Mouse (Mus musculus) adrenal gland, adult 18-20 months (tissue): Measurements from ENCODE around the gene Rab26. TPM values are rescaled to one million over a fixed set of nuclear protein-coding genes. Genes with fewer than 3 reads are reported as not detected.

ENCODE experiments used
- DNase-seq, 2 experiments: peaks; one replicate each; pipeline ENCODE4 v3.0.0; 2021 to 2022; ENCODE audit warnings: low spot score in 2 of 2
- total RNA-seq, 2 experiments: library from RNA; stranded (reverse); gene quantifications; 1 replicate in 1 of 2; 2 replicates in 1 of 2; pipeline ENCODE4 v1.2.3; 2021

The Rab26 gene
- total RNA-seq, 2 experiments from 2014 or later = 1.5 to 2.0 TPM

DNA sequence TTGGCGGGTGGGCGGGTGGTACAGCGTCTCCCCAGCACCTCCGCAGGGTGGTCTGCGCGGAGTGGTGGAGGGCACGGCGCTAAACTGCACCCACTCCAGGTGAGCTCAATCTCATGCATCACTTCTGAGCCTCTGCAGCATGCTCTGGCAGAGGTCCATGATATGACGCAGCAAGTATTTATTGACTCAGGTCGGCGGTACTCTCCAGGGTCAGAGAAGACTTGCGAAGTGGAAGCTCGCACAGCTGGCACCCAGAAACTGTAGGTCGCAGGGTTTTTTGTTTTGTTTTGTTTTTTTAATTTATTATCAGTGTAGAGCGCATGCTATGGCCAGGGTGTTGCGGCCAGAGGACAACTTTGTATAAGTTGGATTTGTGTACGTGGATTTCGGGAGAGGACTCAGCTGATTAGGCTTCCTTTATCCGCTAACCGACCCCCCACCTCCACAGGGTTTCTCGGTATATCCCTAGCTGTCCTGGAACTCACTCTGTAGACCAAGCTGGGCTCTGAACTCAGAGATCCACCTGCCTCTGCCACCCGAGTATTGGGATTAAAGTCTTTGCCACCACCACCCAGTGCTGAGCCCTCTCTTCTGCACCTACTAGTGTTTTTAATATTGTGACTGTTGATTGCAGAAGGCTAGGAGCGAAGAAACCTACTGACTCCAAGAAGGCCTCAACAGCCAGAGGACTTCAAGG is 15.1 kb upstream of the Rab26 start:
- DNase-seq = peak; percentile 62

DNA sequence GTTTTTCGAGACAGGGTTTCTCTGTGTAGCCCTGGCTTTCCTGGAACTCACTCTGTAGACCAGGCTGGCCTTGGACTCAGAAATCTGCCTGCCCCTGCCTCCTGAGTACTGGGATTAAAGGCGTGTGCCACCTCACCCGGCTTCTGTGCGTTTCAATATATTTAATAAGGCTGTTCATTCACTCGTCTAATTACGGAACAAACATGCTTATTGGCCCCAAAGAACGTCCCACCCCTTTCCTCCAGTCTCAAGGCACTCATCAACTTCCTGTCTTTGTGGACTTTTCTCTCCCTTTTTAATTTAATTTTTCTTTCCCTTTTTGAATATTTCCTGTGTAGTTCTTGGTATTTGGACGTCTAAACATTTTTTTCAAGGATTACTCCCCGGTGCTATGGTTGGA is 14.4 kb upstream of the Rab26 start:
- DNase-seq = no peak

DNA sequence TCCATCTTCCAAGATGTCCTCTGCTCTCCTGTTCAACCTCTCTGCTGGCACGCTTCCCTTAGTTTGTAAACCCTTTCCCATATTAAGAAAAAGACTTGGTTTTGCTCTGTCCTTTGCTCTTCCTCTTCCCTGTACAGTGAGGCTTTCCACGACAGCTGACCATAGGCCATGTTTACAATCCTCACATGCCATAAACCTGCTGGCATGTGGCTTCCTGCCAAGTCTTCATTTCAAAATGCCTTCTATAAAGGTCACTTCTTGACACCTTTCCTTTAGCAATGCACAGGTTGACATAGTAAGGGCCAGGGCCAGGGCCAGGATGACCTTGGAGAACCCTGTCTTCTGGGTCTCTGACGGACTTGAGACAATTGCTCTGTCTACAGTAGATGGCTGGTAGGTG is 12.2 kb upstream of the Rab26 start:
- DNase-seq = no peak

DNA sequence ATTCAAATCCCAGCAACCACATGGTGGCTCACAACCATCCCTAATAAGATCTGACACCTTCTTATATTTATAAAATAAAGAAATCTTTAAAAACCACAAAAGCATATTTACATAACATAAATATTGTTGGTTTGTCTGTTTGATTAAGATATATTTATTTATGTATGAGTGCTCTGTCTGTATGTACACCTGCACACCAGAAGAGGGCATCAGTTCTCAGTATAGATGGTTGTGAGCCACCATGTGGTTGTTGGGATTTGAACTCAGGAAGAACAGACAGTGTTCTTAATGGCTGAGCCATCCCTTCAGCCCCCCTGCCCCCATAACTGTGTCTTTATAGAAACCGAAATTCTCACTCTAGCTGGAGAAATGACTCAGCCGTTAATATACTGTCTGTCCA is 11.2 kb upstream of the Rab26 start:
- no peak for DNase-seq

DNA sequence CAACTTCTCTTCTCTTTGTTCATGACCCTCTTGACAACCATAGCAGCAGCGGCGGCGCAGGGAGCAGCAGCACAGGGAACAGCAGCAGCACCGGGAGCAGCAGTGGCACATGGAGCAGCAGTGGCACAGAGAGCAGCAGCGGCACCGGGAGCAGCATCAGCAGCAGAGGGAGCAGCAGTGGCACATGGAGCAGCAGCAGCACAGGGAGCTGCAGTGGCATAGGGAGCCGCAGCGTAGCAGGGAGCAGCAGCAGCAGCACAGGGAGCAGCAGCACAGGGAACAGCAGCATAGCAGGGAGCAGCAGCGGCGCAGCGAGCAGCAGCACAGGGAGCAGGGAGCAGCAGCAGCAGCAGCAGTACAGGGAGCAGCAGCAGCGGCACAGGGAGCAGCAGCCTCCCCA is 10.6 kb upstream of the Rab26 start:
- no peak for DNase-seq

DNA sequence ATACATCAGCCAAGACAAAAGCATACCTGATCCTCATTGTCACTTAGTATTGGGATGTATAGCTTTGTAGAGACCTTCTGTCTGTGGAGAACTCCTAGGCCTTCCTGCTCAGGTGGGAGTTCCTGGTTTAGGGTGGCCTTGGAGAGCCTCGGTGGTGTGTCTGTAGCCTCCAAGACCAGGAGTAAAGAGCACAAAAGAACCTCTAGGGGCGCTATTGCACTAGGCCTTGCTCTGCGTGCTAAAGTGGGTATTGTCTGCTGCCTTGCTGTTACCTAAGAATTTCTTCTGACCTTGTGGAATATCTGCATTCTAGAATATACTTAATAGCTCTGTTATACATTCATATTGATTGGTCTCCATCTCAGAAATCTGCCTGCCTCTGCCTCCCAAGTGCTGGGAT is 6.4 kb upstream of the Rab26 start:
- DNase-seq = peak in 1 of 2 experiments; percentile 29

DNA sequence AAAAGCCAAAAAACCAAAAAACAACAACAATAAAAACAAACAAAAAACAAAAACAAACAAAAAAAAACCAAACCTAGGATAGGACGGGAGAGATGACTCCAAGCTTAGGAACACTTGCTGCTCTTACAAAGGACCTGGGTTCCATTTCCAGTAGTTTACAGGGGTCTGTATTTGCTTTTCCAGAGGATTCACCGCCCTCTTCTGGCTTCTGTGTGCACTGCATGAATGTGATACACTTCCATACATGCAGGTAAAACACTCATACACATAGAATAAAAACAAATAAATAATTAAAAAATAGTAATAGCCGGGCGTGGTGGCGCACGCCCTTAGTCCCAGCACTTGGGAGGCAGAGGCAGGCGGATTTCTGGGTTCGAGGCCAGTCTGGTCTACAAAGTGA is 4.9 kb upstream of the Rab26 start:
- DNase-seq = peak; percentile 36 to 64

DNA sequence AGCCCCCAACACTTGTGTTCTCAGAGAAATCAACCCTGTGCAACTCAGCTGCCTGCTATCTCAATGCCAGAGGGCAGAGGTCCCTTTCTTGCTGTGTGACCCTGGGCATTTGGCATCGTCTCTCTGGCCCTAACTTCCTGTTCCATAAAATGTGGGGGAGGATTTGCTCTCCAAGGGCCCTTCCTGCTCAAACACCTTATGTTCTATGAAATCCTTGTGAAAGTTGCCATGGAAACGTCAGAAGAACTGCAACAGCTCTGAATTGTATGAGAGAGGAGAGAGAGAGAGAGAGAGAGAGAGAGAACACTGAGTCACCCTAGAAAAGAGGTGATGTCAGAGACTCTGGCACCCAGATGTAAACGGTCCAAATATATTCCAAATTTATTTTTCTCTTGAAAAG is 3.5 kb upstream of the Rab26 start:
- no peak for DNase-seq

DNA sequence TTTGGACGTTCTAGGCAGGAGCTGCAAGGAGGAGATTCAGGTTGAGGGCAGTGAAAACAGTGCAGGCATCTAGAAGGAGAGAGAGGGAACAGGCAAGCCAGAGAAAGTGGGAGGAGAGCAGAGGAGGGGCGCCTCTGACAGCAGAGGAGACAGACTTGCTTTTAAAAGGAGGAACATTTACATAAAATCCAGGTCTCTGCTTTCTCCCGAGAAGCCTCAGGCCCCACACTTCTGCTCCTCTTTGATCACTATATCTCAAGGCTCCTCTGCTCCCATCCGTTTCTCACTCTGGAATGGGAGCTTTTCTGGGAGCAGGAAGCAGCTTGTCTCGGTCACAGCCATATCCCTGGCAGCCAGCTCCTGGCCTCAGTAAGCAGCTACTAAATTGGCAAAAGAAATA is 1.3 kb upstream of the Rab26 start:
- no peak for DNase-seq

DNA sequence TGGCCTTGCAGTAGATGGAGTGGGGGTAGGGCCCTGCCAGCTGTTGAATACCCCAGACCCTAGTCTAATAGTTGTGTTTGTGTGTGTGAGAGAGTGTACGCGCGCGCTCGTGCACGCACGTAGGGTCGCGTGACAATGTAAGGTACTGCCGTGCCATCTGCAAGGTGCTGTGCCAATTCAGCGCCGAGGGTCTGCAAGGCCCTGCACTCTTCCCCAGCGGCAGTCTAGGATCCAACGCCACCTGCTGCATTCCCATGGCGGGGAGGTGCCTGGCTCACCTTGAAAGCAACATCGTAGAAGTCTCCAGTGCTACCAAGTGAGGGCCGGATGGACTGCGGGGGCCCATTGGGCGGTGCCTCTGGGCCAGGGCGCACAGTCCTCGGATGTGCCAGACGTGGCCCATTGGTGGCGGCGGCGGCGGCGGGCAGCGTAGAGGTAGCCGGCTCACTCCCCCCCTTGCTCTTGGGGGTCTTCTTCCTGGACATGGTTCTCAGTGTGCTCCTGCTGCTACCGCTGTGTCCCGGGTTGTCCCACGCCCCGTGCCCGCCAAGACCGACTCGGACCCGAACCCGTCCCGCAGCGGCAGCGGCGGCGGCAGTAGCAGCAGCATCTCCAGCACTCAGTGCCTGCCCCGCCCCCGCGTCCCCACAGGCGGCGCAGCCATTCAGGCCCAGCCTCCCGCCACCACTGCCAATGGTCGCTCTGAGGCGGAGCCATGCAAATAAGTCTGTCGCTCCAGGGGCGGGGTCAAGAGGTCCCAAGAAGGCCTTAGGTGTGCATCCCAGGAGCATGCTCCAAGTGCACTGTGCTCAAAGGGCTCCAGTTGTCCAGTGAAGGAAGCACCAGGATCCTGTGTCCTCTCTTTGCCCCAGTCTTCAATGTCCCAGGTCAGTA is 664 bp downstream of the Rab26 start:
- peak; percentile 83 to 84 for DNase-seq

DNA sequence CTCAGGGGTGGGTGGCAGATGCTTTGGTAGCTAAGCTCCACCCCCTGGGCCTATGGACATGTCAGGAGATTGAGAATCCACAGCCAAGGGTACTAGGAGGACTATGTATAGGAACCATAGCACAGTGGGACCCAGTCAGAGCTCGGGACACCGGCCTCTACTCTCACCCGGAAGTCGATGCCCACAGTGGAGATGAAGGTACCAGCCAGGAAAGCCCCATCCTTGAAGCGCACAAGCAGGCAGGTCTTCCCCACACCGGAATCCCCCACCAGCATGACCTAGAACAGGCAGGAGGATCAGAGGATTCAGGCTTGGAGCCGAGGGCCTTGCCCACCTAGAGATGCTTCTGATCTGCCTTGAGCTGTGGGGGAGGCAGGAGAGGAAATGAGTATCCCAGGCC is 2.0 kb downstream of the Rab26 start:
- no peak for DNase-seq

DNA sequence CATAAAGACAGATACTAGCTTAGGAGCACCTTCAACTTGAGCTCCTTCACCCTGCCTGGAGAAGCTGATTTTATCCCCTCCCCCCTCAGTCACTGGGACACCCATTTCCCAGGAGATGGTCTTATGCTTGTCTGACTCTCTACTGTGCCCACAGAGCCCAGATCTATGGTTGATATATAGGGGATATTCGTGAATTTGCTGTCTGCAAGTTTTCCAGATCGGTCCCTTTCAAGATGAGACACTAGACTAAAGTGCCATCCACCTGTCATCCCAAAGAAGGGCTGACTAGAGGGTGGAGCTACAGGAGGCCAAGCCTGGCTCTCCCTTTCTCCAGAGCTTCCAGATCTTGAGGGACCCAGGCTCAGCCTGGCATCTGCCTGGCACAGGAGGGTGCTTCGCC is 2.9 kb downstream of the Rab26 start:
- DNase-seq = no peak

DNA sequence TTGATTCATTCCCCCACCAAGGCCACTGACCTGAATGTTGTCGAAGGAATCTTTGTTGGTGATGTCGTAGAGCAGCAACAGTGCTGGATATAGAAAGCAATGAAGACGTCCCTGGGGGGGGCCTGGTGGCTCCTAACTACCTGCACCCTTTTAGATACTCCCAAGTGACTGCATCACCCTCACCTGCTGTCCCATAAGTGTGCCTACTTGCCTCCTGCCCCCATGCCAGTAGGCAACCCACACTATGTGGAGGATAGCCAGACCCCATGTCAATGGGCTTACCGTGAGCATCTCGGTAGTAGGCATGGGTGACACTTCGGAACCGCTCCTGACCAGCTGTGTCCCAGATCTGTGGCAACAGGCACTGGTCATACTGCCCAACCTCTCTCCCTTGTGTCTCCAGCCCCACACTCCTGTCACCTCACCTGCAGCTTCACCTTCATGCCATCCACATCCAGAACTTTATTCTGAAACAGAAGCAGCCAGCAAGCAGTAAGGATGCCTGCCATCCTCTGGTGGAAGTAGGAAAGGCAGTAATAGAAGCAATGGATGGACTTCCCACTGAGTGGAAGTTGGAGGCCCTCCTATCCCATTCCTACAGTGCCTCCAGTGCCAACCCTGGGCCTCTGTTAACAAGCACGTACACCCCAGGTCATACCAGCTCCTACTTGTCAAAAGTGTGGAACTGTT is 3.5 kb downstream of the Rab26 start:
- no peak for DNase-seq

DNA sequence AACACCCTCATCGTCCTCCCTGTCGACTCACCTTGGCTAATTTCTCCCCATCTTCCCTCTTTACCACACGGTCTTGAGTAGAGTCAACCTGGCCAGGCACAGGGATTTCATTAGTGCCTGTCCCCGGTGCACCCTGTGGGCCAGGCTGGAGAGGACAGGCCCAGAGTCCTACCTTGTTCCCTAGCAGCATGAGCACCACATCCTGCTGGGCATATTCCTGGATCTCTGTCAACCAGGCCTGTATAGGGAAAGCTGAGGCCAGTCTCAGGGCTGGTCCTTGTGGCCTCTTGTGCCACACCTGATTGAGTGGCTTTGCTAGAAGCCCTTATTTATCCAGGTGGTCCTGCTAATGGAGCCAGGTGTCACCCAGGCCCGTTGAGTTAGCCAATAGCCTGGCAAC is 4.1 kb downstream of the Rab26 start:
- no peak for DNase-seq

DNA sequence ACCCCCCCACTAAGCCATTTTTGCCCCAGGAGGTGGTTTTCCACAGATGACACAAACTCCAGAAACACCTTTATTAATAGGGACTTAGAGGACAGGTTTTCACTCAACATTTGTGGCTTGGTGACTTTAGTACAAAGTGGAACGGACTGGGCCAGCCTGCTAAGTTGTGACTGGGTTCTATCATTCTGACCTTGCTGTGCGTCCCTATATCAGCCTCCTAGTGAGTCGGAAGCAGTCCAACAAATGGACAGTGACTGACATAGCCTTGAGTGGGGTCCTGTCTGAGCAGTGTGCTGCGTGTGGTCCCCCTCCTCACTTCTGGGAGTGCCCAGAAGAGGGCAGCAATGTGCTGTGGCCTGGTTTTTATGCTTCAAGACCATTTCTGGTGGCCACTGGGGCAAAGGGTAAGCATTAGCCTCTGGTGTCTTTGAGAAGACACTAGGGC is 5.0 kb downstream of the Rab26 start:
- peak; percentile 42 to 59 for DNase-seq

DNA sequence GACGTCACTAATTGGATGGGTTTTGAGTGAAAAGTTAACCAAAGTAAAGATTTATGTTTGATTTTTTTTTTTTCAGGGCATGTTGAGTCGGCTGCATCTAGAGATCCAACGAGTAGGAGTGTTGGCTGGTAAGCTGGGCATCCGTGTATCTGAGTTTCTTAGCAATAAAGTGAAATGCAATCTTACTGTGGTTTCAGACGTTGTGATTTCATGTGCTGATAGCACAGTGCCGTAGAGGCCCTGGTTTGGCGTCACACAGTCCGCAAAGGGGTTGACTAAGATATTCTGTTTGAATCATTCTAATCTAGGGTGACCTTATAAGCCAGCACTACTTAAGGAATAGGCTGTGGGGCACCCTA is 5.5 kb downstream of the Rab26 start:
- DNase-seq = no peak

DNA sequence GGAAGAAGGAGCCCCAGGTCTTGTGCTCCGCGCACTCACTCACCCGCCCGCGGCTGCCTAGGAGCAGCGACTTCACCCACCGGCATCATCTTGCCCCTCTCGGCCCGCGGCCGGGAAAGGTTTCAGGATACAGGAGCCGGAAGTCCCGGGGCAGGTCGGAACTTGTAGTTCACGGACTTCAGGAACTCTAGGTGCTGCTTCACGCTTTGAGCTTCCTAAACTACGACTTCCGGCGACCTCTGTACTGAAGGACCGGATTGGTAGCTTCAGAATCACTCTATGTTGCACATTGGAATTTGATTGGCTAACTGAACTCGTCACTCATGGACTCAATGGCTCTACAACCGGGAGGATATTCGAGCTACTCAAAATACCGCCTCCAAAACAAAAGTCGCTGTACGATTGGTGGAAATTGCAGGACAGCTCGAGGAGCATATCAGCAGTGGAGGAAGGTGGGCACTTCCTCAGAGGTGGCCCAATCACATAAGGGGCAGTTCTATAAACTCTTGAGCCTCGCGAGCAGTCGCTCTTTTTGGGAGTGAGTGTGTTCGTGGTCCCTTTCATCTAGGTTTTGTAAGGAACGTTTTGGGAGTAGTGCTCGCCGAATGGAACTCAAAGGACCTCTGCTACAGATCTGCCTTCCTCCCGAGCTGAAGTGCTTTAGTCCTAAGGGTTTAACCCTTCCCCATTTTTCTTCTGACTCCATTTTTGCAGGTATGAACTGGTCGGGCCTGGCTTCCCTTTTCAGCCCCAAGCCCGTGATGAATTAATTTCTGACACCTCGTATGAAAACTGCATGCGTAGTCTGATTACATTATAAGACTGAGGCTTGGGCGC is 6.1 kb downstream of the Rab26 start, which contains the start of gene Traf7:
Traf7 (minus strand) TSS at position 216 of the 837 bp plus-strand sequence.
- peak; percentile 83 for DNase-seq

DNA sequence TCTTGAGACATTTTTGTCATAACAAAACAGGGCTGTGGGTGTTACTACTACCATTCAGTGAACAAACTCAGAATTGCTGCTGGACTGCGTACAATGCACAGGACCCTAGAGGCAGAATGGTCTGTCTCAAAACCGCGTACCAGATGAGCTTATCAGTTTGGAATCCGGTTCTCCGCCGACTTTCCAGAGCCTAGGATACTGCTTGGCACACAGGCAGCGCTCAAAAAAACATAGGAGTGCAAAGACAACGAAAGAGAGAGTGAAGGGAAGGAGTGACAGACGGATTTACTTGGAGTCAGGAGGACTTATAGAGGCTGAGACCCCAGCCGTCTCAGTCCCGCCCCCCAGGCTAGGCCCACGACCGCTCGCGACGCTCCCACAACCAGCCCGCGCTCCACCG is 6.7 kb downstream of the Rab26 start:
- no peak for DNase-seq

DNA sequence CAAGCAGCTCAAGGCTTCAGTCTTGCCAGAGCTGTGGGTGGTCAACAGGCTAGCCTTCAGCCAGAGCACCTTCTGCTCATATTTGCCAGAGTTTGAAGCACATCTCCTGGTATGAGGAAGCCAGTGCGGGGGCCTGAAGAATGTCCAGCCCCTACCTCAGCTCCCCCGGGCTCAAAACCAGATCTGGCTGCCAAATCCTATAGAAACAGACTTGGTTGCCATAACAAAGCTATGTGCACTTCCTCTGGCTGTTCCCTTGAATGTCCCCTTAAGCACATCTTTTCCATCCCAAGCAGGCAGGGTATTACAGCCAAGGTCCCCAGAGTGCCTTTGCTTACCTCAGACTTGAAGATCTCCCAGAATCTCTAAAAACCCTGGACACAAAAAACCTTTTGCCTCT is 9.3 kb downstream of the Rab26 start:
- DNase-seq = no peak

DNA sequence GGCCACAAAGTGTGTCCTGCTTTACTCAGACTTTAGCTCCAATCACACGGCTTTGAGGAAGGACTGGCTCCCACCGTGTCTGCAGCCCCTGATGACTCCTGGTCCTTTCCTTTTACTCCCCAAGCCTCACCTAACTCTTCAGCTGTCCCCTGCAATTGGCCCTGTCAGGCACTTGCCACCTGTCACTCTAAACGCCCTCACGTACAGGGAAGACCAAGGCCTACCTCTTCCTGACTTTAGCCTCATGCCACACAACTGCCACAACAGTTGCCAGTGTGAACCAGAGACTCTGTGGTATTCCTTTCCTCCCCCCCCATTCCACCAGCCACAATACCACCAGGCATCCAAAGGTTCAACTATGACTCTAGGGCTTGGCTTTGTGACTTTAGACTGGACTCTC is 13.6 kb downstream of the Rab26 start:
- DNase-seq = no peak
